8 mouse cellular contexts compared by ENCODE assay signal in the genomic region with DNA sequence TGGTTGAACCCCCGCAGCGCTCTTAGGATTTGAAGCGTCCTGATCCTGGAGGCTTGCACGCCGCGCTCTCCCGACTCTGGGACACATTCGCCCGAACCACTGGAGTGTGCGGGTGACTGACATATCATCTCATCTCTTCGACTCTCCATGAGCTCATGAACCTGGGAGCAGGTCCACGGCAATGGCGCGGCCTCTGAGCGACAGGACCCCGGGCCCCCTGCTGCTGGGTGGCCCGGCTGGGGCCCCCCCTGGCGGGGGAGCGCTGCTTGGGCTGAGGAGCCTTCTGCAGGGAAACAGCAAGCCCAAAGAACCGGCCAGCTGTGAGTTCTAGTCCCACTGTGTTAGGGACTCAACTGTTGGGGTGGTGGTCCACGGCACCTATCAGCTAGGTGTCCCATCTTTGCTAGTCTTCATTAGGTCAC. TPM values are rescaled to one million over a fixed set of nuclear protein-coding genes. Genes with fewer than 3 reads are reported as not detected.
A peak's percentile ranks its signal among the peaks of the same experiment; 100 is the strongest.
DNase-seq lines count a peak whose midpoint lies in the region; ATAC-seq and TF ChIP-seq lines count a peak whose summit lies in the region.

No protein-coding gene starts in this region.

- H3K4me1 ChIP-seq in liver, adult 2 months (ENCODE audit: control insufficient read depth, insufficient read depth, low read length), result peaks cover 20% of the 10 kb centered on the region
- H3K4me1 ChIP-seq in forebrain, embryonic 12.5 days, result peaks cover 80% of the 10 kb centered on the region
- peaks cover 58% of the 10 kb centered on the region for H3K4me1 ChIP-seq in limb, embryonic 15.5 days
- peaks cover 30% of the 10 kb centered on the region for H3K4me1 ChIP-seq in stomach, embryonic 14.5 days (ENCODE audit: control insufficient read depth, insufficient read depth, low read length)

- no peak for ATAC-seq in forebrain, embryonic 12.5 days (ENCODE audit: low FRiP score)
- no peak for ATAC-seq in limb, embryonic 15.5 days (ENCODE audit: insufficient number of reproducible peaks, low FRiP score, low TSS enrichment, low read depth)
- ATAC-seq in stomach, embryonic 14.5 days (ENCODE audit: insufficient number of reproducible peaks, insufficient read depth, low FRiP score, low read depth), result peak; percentile 0; the same call in 1 of the 2 replicates
- ATAC-seq in megakaryocyte-erythroid progenitor cell, adult 5-6 weeks (replicated peaks; ENCODE audit: low FRiP score, low TSS enrichment, poor library complexity, severe bottlenecking), result no peak

- TF ChIP-seq CTCF in liver, adult 2 months (IDR thresholded peaks at IDR 0.05; ENCODE audit: low read depth, low read length), result no peak

- peak overlapping the region; percentile 81 for H3K4me3 ChIP-seq in liver, adult 2 months (ENCODE audit: insufficient read depth, low read depth, low read length)
- H3K4me3 ChIP-seq in forebrain, embryonic 12.5 days (replicated peaks), result peak overlapping the region; percentile 61
- peak overlapping the region; percentile 63 for H3K4me3 ChIP-seq in limb, embryonic 15.5 days
- H3K4me3 ChIP-seq in stomach, embryonic 14.5 days (ENCODE audit: low read depth, low read length), result peak overlapping the region; percentile 74

- peaks cover 11% of the 10 kb centered on the region for H3K36me3 ChIP-seq in liver, adult 2 months (ENCODE audit: control insufficient read depth, insufficient read depth, low read length)
- H3K36me3 ChIP-seq in forebrain, embryonic 12.5 days (replicated peaks), result peaks cover 10% of the 10 kb centered on the region
- H3K36me3 ChIP-seq in limb, embryonic 15.5 days, result peaks cover 12% of the 10 kb centered on the region
- H3K36me3 ChIP-seq in stomach, embryonic 14.5 days (ENCODE audit: control insufficient read depth, insufficient read depth, low read length), result peaks cover 10% of the 10 kb centered on the region; the same call in 1 of the 2 replicates

- no peak for TF ChIP-seq POLR2A in liver, adult 2 months (IDR thresholded peaks at IDR 0.05; ENCODE audit: extremely low read depth, insufficient read depth, low read length)

- no peaks in the 10 kb centered on the region; the same call in 1 of the 2 replicates for H3K79me2 ChIP-seq in liver, adult 2 months (ENCODE audit: control insufficient read depth, insufficient read depth, low read length)

- peak overlapping the region; percentile 99 for H3K4me2 ChIP-seq in forebrain, embryonic 12.5 days
- peak overlapping the region; percentile 98 for H3K4me2 ChIP-seq in limb, embryonic 15.5 days
- H3K4me2 ChIP-seq in stomach, embryonic 14.5 days (replicated peaks; ENCODE audit: low read depth, low read length), result peak overlapping the region; percentile 96

- no peak for DNase-seq in liver, adult 2 months (ENCODE audit: extremely low read depth, low read depth, low spot score)
- DNase-seq in liver, result no peak
- no peak for DNase-seq in frontal cortex, postnatal 36 days (ENCODE audit: low spot score in 2 of 2)
- DNase-seq in ovary, postnatal 10 days (ENCODE audit: low spot score), result no peak

- under 1% methylated on average over 21 of the region's 21 CpGs for WGBS in liver, adult 2 months
- WGBS in forebrain, embryonic 12.5 days, result 0% methylated on average over 21 of the region's 21 CpGs
- WGBS in limb, embryonic 15.5 days, result 0% methylated on average over 21 of the region's 21 CpGs
- under 1% methylated on average over 21 of the region's 21 CpGs for WGBS in stomach, embryonic 14.5 days

- H3K9ac ChIP-seq in liver, adult 2 months (ENCODE audit: low read depth, low read length), result peak overlapping the region; percentile 98
- peak overlapping the region; percentile 79 for H3K9ac ChIP-seq in forebrain, embryonic 12.5 days
- H3K9ac ChIP-seq in limb, embryonic 15.5 days, result peak overlapping the region; percentile 75; the same call in 1 of the 2 replicates
- H3K9ac ChIP-seq in stomach, embryonic 14.5 days (replicated peaks; ENCODE audit: low read depth, low read length), result peak overlapping the region; percentile 73

- H3K9me3 ChIP-seq in forebrain, embryonic 12.5 days, result no peaks in the 10 kb centered on the region
- no peaks in the 10 kb centered on the region for H3K9me3 ChIP-seq in limb, embryonic 15.5 days
- H3K9me3 ChIP-seq in stomach, embryonic 14.5 days (ENCODE audit: control insufficient read depth, low read depth, low read length), result no peaks in the 10 kb centered on the region

- H3K27me3 ChIP-seq in liver, adult 2 months (ENCODE audit: control insufficient read depth, insufficient read depth, low read length), result no peaks in the 10 kb centered on the region
- peaks cover 10% of the 10 kb centered on the region for H3K27me3 ChIP-seq in forebrain, embryonic 12.5 days
- H3K27me3 ChIP-seq in limb, embryonic 15.5 days, result peaks cover 2% of the 10 kb centered on the region
- H3K27me3 ChIP-seq in stomach, embryonic 14.5 days (ENCODE audit: control insufficient read depth, insufficient read depth, low read length), result no peaks in the 10 kb centered on the region

- peak overlapping the region; percentile 96 for H3K27ac ChIP-seq in liver, adult 2 months (replicated peaks; ENCODE audit: insufficient read depth, low read depth, low read length)
- H3K27ac ChIP-seq in forebrain, embryonic 12.5 days, result peak overlapping the region; percentile 51
- H3K27ac ChIP-seq in limb, embryonic 15.5 days, result peak overlapping the region; percentile 91
- peak overlapping the region; percentile 91 for H3K27ac ChIP-seq in stomach, embryonic 14.5 days (ENCODE audit: low read length)

RNA-seq across cellular contexts. Expression of gene Dbp, which starts 0.6 kb away (rescaled TPM):
- 93.0 and 110 TPM in 2 replicates for total RNA-seq in liver, adult 2 months (2014; rRNA removed)
- 8.6 and 17.0 TPM in 2 replicates for polyA plus RNA-seq in liver, adult 2 months (2012; rRNA removed)
- 3.8 and 3.9 TPM in 2 replicates for polyA plus RNA-seq in forebrain, embryonic 12.5 days (2016; fragmentation: Nextera tagmentation; extraction: Ambion mirVana)
- 4.3 and 4.7 TPM in 2 replicates for polyA plus RNA-seq in limb, embryonic 15.5 days (2015; fragmentation: Nextera tagmentation; extraction: Ambion mirVana)
- polyA plus RNA-seq in stomach, embryonic 14.5 days (2014; fragmentation: Nextera tagmentation; extraction: Ambion mirVana), result 6.4 and 6.7 TPM in 2 replicates
- total RNA-seq in megakaryocyte-erythroid progenitor cell, adult 5-6 weeks (2014; fragmentation: Nextera tagmentation), result 7.1 and 9.1 TPM in 2 replicates
- 5.6 and 6.2 TPM in 2 replicates for total RNA-seq in megakaryocyte-erythroid progenitor cell, adult 5-6 weeks (2017)

RNA-seq across cellular contexts. Expression of gene Car11, which starts 5.8 kb away (rescaled TPM):
- 0.09 and 0.13 TPM in 2 replicates for total RNA-seq in liver, adult 2 months (2014; rRNA removed)
- polyA plus RNA-seq in liver, adult 2 months (2012; rRNA removed), result 0.59 and 1.6 TPM in 2 replicates
- 10.2 and 11.0 TPM in 2 replicates for polyA plus RNA-seq in forebrain, embryonic 12.5 days (2016; fragmentation: Nextera tagmentation; extraction: Ambion mirVana)
- 13.3 and 13.7 TPM in 2 replicates for polyA plus RNA-seq in limb, embryonic 15.5 days (2015; fragmentation: Nextera tagmentation; extraction: Ambion mirVana)
- polyA plus RNA-seq in stomach, embryonic 14.5 days (2014; fragmentation: Nextera tagmentation; extraction: Ambion mirVana), result 10.4 and 11.4 TPM in 2 replicates
- not detected in 2 replicates for total RNA-seq in megakaryocyte-erythroid progenitor cell, adult 5-6 weeks (2014; fragmentation: Nextera tagmentation)
- total RNA-seq in megakaryocyte-erythroid progenitor cell, adult 5-6 weeks (2017), result not detected in 2 replicates

RNA-seq across cellular contexts. Expression of gene Rpl18, which starts 9.8 kb away (rescaled TPM):
- 436 and 542 TPM in 2 replicates for total RNA-seq in liver, adult 2 months (2014; rRNA removed)
- polyA plus RNA-seq in liver, adult 2 months (2012; rRNA removed), result 366 and 534 TPM in 2 replicates
- polyA plus RNA-seq in forebrain, embryonic 12.5 days (2016; fragmentation: Nextera tagmentation; extraction: Ambion mirVana), result 707 and 745 TPM in 2 replicates
- polyA plus RNA-seq in limb, embryonic 15.5 days (2015; fragmentation: Nextera tagmentation; extraction: Ambion mirVana), result 942 and 1,034 TPM in 2 replicates
- polyA plus RNA-seq in stomach, embryonic 14.5 days (2014; fragmentation: Nextera tagmentation; extraction: Ambion mirVana), result 1,227 and 1,272 TPM in 2 replicates
- 2,679 and 3,223 TPM in 2 replicates for total RNA-seq in megakaryocyte-erythroid progenitor cell, adult 5-6 weeks (2014; fragmentation: Nextera tagmentation)
- total RNA-seq in megakaryocyte-erythroid progenitor cell, adult 5-6 weeks (2017), result 1,594 and 2,062 TPM in 2 replicates

RNA-seq across cellular contexts. Expression of gene Sec1, which starts 11.3 kb away (rescaled TPM):
- not detected in 2 replicates for total RNA-seq in liver, adult 2 months (2014; rRNA removed)
- polyA plus RNA-seq in liver, adult 2 months (2012; rRNA removed), result not detected in 2 replicates
- 0.64 and 0.68 TPM in 2 replicates for polyA plus RNA-seq in forebrain, embryonic 12.5 days (2016; fragmentation: Nextera tagmentation; extraction: Ambion mirVana)
- polyA plus RNA-seq in limb, embryonic 15.5 days (2015; fragmentation: Nextera tagmentation; extraction: Ambion mirVana), result 0.56 and 0.97 TPM in 2 replicates
- 4.8 and 5.7 TPM in 2 replicates for polyA plus RNA-seq in stomach, embryonic 14.5 days (2014; fragmentation: Nextera tagmentation; extraction: Ambion mirVana)
- total RNA-seq in megakaryocyte-erythroid progenitor cell, adult 5-6 weeks (2014; fragmentation: Nextera tagmentation), result not detected in 2 replicates
- total RNA-seq in megakaryocyte-erythroid progenitor cell, adult 5-6 weeks (2017), result not detected in 2 replicates

RNA-seq across cellular contexts. Expression of gene Sphk2, which starts 12.3 kb away (rescaled TPM):
- 13.4 and 15.2 TPM in 2 replicates for total RNA-seq in liver, adult 2 months (2014; rRNA removed)
- 62.9 and 80.1 TPM in 2 replicates for polyA plus RNA-seq in liver, adult 2 months (2012; rRNA removed)
- polyA plus RNA-seq in forebrain, embryonic 12.5 days (2016; fragmentation: Nextera tagmentation; extraction: Ambion mirVana), result 26.5 and 30.1 TPM in 2 replicates
- polyA plus RNA-seq in limb, embryonic 15.5 days (2015; fragmentation: Nextera tagmentation; extraction: Ambion mirVana), result 38.5 and 39.7 TPM in 2 replicates
- 24.4 TPM in 2 replicates for polyA plus RNA-seq in stomach, embryonic 14.5 days (2014; fragmentation: Nextera tagmentation; extraction: Ambion mirVana)
- 16.3 and 19.8 TPM in 2 replicates for total RNA-seq in megakaryocyte-erythroid progenitor cell, adult 5-6 weeks (2014; fragmentation: Nextera tagmentation)
- total RNA-seq in megakaryocyte-erythroid progenitor cell, adult 5-6 weeks (2017), result 7.5 and 7.8 TPM in 2 replicates
